Mouse (Mus musculus): ENCODE results near the gene Prkrip1.
A peak's percentile ranks its signal among the peaks of the same experiment; 100 is the strongest.
"Not testable (repeated sequence)": the region's sequence is repeated elsewhere in the genome, so short reads cannot be mapped to it uniquely, and the experiment has no call there.

Prkrip1 gene

DNA sequence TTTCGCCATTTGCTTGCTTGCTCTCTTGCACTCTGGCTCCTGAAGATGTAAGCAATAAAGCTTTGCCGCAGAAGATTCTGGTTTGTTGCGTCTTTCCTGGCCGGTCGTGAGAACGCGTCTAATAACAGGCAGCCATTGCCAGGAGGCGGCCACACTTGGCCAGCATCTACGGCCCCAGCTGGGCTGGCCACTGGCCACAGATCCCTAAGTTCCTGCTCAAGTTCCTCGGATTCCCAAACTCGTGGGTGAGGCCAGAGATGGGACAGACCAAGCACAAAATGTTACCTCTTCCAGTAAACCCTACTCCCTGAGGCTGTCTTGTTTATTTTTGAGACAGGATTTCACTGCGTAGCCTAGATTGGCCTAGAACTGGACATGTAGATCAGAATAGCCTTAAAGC, 38.7 kb downstream of the Prkrip1 start:
- DNase-seq (ENCODE audit: low spot score), result not testable (repeated sequence)

DNA sequence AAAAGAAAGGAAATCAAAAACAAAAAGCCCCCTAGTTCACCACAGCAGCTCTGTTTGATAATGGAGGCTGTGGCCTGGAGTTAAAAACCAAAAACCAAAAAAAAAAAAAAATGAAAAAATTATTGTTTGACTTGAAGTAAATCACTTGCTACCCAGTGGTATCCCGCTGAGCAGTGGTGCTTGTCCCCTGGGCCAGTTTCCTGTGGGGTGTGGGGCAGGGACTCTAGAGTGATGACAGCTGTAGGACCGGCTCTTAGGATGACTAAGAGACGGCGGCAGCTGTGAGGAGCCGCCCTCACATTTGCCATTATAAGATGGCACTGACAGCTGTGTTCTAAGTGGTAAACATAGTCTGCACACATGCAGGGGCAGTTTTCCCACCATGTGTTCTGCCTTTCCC, 43.4 kb downstream of the Prkrip1 start:
- DNase-seq (ENCODE audit: low spot score), result no peak

DNA sequence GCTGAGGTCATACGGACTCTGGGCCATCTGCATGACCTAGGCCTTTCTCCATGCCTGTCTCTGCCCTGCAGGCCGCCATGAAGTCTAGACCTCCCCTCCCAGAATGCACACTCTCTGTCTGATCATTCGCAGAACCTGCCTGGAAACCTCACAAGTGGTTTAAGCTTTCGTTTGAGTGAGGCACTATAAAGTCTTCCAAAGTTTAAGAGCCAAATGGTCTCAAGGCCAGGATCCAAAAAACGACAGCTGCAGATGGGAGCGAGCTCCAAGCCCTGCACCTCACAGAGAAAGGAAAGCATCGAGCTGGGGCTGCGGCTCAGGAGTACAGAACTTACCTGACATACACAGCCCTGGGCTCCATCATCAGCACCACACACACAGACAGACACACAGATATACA, 46.4 kb downstream of the Prkrip1 start:
- DNase-seq (ENCODE audit: low spot score), result no peak

DNA sequence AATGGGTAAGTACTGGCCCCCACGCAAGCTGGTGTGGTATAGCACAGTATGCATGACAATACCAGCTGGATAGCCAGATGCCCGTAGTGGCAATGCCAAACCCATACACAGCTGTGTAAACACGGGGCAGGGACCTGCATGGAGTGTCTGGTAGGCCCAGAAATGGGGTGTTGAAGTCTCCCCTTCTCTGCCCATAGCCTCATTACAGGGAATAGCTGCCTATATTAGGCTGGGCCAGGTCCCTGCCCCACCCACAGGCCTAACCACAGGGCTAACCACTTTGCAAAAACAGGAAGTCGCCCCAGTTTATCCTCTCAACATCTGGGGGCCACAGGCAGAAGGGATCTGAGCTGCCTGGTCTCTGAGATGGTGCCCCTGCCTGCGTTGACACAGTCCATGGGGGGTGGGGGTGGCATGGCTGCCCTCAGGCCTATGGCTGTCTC, 49.6 kb downstream of the Prkrip1 start:
- DNase-seq (ENCODE audit: low spot score), result peak; percentile 22

DNA sequence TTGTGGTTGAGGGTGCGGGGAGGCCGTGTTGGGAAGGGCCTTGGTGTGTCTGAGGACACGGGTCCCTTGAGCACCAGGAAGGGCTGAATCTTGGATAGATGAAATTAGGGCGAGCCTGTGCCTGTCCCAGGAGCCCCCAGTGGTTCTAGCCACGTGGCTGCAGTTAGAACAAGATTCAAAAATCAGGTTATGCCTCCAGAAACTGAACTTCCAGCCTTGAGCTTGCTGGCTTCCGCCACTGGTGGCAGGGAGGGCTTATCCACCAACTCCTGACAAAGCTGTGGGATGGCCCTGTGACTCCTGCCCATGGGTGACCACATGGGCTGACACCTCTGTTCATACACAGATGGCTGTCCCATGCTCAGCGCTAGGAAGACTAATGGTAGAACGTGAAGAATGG, 51.1 kb downstream of the Prkrip1 start:
- DNase-seq (ENCODE audit: low spot score), result no peak

DNA sequence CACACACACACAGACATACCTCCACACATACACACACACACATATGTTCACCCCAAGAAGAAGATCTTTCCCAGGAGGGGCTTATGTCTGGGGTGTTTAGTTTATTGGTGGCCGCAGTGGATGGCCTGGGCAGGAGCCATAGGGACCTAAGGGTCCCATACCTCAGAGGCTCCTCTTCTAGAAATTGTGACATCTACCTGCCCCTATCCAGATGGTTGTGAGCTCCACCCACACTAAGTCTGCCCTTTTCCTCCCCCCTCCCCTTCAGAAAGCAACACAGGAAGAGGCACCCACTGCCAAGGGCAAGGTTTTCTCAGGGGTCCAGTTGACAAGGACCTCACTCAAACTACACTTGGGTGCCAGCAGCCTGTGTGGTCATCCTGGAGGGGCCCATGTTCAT, 51.8 kb downstream of the Prkrip1 start:
- no peak for DNase-seq (ENCODE audit: low spot score)

DNA sequence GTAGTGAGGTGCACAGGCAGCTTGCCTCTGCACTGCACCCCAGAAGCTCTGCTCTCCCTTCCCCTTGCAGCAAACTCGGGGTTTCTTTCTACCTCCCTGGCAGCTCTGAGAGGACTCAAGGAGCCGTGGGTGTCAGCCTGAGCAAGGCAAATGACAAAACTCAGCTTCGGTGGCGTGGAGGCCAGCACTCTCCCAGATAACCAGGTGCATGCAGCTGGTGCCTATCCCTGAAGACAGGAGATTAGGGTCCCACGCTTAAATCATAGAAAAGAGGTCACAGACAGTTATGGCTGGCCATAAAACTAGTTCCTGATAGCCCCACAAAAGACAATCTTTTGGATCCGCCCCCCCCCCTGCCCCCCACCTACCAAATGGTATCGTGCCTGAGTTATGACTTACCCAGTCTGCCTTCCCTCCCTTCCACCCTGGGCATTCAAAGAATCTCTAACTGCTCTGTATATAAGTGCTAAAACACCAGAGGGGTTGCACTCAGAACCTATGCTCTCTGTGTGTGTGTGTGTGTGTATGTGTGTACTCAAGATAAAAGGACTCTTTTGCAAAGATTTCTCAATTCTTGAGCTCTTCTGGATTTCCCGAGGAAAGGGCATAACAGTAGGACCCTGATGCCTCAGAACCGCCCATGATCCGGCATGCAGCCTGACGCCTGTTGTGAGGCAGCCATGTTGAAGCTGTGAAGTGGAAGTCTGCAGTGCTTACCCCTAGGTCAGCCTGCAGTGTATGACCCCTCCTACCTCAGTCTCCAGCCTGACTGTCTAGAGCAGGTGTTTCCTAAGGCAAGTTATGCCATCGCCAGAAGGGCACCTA, 53.9 kb downstream of the Prkrip1 start:
- DNase-seq (ENCODE audit: low spot score), result no peak

DNA sequence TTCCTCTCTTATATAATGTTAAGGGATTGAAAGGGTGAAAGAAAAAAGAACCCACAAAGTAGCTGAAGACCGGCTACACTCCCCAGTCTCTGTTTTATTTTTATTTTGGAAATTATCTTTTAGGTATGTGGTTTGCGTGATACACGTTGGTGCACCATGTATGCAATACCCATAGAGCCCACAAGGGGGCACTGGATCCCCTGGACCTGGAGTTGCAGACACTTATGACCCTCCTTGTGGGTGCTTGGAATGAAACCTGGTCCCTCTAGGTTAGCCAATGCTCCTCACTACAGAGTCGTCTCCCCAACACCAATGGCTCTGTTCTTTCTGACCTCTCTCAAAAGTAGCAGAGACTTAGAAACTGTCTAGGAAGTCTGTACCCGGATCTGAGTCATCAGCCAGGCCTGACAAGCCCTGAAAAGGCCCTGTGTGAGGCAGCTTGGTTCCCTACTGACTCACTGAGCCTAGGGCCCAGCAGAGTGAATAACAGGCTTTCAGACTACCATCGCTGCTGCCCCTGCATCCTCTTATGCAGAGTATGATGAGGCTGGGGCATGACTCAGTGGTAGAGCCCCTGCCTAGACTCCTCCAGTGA, 55.5 kb downstream of the Prkrip1 start:
- DNase-seq (ENCODE audit: low spot score), result no peak

DNA sequence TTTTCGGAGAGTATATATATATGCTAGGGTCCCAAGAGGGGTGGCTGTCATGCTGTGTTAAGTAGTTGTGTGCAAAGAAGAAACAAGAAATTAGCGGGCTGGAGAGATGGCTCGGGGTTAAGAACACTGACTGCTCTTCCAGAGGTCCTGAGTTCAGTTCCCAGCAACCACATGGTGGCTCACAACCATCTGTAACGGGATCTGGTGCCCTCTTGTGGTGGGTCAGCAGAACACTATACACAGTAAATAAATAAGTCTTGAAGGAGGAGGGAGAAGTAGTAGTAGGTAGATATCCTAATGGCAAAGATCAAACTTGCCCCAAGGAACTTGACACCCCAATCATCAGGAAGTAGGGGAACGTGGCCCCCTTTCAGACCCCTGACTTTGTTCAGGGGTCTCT, 56.0 kb downstream of the Prkrip1 start:
- no peak for DNase-seq (ENCODE audit: low spot score)

DNA sequence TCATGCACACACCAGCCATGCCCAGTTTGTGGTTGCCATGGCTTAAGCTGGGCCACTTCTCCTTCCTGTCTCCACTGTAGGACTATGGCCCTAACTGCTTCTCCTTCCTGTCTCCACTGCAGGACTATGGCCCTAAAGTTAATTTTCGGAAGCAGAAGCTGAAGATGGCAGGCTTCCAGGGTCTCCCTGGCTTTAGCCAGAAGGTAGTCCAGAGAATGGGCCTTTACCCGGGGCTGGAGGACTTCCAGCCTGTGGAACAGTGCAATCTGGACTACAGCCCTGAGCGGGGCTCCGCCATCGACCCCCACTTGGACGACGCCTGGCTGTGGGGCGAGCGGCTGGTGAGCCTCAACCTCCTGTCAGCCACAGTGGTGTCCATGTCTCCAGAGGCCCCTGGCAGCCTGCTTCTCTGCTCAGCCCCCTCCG, 58.7 kb downstream of the Prkrip1 start:
- no peak for DNase-seq (ENCODE audit: low spot score)

DNA sequence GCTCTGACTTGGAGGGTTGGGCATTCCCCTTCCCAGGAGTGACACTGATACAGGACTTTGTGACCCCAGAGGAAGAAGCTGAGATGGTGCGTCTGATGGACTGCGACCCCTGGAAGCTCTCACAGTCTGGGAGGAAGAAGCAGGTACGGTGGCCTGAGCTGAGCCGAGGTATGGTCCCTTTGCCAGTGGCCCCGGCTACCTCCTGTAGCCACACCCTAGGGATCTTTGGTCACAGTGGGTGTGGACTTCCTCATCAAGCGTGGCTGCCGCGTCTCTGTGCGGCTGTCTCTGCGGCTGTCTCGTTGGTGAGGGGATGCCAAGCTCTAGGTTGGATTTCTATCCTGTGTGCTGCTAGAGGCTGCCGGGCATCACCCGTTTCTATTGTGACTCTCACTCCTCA, 59.4 kb downstream of the Prkrip1 start:
- no peak for DNase-seq (ENCODE audit: low spot score)

DNA sequence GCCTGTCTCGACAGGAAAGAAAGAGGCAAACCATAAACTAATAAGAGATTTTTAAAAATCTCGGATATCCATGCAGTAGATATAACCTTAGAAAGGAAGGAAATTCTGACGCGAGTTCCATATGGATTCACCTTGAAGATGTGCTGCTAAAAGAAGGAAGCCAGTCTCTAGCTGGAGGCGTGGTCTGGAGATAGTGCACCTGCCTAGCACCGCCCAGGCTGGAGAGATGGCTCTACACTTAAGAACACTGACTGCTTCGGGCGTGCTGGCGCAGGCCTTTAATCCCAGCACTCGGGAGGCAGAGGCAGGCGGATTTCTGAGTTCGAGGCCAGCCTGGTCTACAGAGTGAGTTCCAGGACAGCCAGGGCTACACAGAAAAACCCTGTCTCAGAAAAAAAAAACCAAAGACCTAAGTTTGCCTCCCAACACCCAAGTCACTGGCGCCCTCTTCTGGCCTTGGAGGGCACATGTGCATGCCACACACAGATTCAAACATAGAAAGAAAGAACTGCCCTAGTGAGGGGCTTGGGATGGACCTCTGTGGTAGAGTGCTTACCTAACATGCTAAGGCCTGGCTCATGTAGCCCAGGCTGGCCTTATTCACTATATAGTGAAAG, 61.0 kb downstream of the Prkrip1 start:
- peak; percentile 63 for DNase-seq (ENCODE audit: low spot score)

DNA sequence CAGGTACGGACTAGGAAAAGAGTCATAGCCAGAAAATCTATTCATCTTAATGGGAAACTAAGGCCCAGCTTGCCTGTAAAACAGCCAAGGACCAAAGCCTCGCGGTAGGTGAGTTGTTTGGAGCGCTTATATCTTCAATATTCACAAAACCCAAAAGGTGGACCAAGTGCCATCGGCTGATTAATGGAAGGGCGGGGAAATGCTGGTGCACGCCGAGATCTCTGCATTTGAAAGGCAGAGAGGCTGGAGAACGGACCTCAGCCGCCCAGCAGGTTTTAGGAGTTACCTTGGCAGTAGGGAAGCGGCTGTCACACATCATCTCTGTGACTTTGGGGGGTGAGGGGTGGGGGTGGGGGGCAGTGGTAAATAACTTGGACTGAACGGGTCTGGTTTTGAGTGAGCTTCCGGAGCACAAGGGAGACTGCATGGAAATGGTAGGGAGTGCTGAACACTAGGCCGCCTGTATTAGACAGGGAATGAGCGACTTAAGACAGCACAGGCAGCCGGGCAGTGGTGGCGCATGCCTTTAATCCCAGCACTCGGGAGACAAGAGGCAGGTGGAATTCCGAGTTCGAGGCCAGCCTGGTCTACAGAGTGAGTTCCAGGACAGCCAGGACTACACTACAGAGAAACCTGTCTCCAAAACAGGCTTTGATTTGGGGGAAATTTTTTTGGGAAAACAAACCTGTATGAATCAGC, 62.3 kb downstream of the Prkrip1 start:
- DNase-seq (ENCODE audit: low spot score), result no peak

DNA sequence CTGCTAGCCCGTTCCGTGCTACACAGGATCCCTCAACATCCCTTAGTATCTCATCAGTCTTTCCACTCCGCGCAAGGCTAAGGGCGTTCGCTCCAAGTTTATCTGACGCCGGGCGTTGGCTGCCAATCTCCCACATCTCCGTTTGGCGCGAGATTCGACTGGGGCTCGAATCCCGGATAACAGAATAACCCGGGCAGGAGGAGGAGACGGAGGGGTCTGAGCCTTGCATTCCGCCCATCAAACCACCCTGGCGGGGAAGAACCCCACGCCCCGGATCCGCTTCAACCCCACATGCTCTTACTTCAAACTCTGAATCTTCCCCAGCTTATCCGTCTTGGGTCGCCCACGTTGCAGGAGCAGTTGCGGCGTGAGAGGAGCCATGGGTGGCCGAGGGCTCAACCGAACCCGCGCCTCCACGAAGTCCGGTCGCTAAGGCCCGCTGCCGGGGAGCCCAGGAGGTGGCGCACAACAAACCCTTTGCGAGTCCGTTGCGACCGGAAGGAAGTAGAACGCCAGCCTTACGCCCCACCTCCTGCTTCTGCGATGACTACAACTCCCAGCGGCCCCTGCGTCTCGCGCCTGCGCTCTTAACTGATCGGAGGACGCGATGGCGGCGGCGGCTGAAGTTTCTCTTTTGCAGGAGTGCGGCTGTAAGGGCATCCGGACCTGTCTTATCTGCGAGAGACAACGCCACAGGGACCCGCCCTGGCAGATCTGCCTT, 63.0 kb downstream of the Prkrip1 start, which contains the start of the genes Lrwd1 and Alkbh4:
TSS of gene Lrwd1 (minus strand) at position 504 of the 721 bp plus-strand sequence.
TSS of gene Alkbh4 (plus strand) at position 576 of the 721 bp plus-strand sequence.
- DNase-seq (ENCODE audit: low spot score), result peak; percentile 93
